Mouse (Mus musculus) midbrain, embryonic 13.5 days (tissue): ENCODE measurements around the gene Man2b2. TPM values are rescaled to one million over a fixed set of nuclear protein-coding genes. Genes with fewer than 3 reads are reported as not detected.
A peak's percentile ranks its signal among the peaks of the same experiment; 100 is the strongest.

ENCODE experiments used
- ATAC-seq: fragments of 200-750 bp; cut with Nextera tagmentation; 2 replicates; pipeline ENCODE4 v1.8.0; 2017; ENCODE audit warnings: mild to moderate bottlenecking, moderate TSS enrichment, moderate library complexity
- H3K27ac ChIP-seq: fragments of 300-500 bp; sonication (generic); 2 replicates; pipeline ENCODE4 v1.5.1; 2015; ENCODE audit warnings: inconsistent platforms, mild to moderate bottlenecking, moderate library complexity
- H3K27me3 ChIP-seq: fragments of 300-500 bp; sonication (generic); 2 replicates; pipeline ENCODE4 v1.6.1; 2015; ENCODE audit warnings: mild to moderate bottlenecking, inconsistent platforms
- H3K36me3 ChIP-seq: fragments of 300-500 bp; sonication (generic); 2 replicates; pipeline ENCODE4 v1.6.1; 2015; ENCODE audit warnings: mild to moderate bottlenecking, inconsistent platforms
- H3K4me1 ChIP-seq: fragments of 300-500 bp; sonication (generic); replicated peaks from 2 replicates; pipeline ENCODE4 v1.6.1; 2015; ENCODE audit warnings: inconsistent platforms
- H3K4me2 ChIP-seq: fragments of 300-500 bp; sonication (generic); replicated peaks from 2 replicates; pipeline ENCODE4 v1.6.1; 2015; ENCODE audit warnings: moderate library complexity, mild to moderate bottlenecking, inconsistent platforms
- H3K4me3 ChIP-seq: fragments of 300-500 bp; sonication (generic); replicated peaks from 2 replicates; pipeline ENCODE4 v1.5.1; 2015; ENCODE audit warnings: mild to moderate bottlenecking, inconsistent platforms
- H3K9ac ChIP-seq: fragments of 300-500 bp; sonication (generic); replicated peaks from 2 replicates; pipeline ENCODE4 v1.6.1; 2015; ENCODE audit warnings: mild to moderate bottlenecking, inconsistent platforms
- H3K9me3 ChIP-seq: fragments of 300-500 bp; sonication (generic); 2 replicates; pipeline ENCODE4 v1.6.1; 2016; ENCODE audit warnings: mild to moderate bottlenecking, inconsistent platforms
- WGBS: fragments of 180-500 bp; shearing (Covaris S2); methylation state at CpG from one replicate; pipeline ENCODE4 v1.1.7; 2015; 5-methylcytosine and 5-hydroxymethylcytosine counted together
- polyA plus RNA-seq: library from polyadenylated mRNA; unstranded; fragments of >200 nt; fragmentation: Nextera tagmentation; extraction: Ambion mirVana; gene quantifications from 2 replicates; pipeline ENCODE4 v1.2.1, GENCODE M21; 2015

Gene Man2b2
- polyA plus RNA-seq, 1 experiment from 2014 or later, result 10.2 TPM

DNA sequence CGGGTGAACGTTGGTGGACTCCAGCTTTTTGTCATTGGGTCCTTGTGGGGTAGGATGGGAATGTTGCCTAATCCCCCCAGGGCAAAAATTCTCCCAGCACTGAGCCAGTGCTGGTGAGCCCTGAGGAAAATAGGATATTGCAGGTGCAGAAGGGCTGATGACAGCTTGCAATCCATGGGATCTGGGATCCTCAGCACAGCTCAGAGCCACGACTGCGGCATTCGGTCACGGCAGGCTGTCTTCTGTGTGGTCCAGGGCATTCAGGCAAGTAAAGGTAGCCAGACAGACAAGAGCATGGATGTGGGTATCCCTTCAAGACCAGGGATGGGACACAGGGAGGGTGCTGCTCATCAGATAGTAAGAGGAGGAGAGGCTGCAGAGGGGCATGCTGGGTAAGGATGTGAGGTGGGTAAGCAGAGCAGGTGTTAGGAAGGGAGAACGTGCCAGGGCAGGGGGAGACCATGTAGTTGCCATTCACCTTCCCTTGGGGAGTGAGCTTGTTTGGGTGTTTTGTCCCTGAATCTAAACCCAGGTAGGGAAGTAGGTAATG lies 36.3 kb upstream of the Man2b2 start:
- no peak overlapping the region for H3K4me3 ChIP-seq
- 63% methylated on average over 7 of the region's 7 CpGs for WGBS
- H3K36me3 ChIP-seq, result no peaks in the 10 kb centered on the region
- no peak overlapping the region for H3K4me2 ChIP-seq
- ATAC-seq, result no peak
- peaks cover 23% of the 10 kb centered on the region; the same call in 1 of the 2 replicates for H3K4me1 ChIP-seq
- 0 out of 2 replicates have a peak, but pooled peaks cover 3% of the 10 kb centered on the region for H3K9me3 ChIP-seq
- no peak overlapping the region for H3K27ac ChIP-seq
- H3K9ac ChIP-seq, result no peak overlapping the region
- H3K27me3 ChIP-seq, result peaks cover 87% of the 10 kb centered on the region

DNA sequence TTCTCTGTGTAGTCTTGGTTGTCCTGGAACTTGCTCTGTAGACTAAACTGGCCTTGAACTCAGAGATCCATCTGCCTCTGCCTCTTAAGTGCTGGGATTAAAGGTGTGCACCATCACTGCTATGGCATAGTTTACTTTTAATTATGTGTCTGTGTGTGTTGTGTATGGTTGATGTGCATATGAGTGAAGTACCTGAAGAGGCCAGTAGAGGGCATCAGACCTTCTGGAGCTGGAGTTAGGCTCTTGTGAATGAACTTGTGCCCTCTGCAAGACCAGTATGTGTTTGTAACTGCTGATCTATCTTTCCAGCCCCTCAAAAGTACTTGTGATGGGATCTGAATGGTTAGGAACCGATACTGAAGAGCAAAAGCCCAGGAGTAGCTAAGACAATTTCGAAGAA lies 30.6 kb upstream of the Man2b2 start:
- 94% methylated on average over 2 of the region's 2 CpGs for WGBS

DNA sequence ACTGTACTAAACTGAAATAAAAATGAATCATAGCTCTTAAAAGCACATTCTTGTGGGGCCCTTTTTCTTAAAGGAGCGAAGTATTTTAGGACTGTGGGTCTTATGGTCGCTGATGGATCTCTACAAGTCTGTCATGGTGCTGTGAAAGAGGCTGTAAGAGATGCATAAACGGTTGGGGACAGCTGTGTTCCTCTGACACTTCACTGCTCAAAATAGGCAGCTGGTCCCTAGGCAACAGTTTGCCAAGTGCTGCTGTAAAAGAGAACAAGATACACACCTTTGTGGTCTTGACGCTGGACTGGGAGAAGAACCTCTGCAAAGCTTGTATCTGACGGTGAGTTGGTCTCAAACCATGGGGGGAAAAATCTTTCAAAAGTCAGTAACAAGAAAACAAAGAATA lies 27.1 kb upstream of the Man2b2 start:
- Histone ChIP-seq H3K4me1 (no peaks in the 10 kb centered on the region), H3K4me2 (no peak overlapping the region), H3K36me3 (no peaks in the 10 kb centered on the region), H3K27ac (no peak overlapping the region), H3K4me3 (no peak overlapping the region), H3K27me3 (no peaks in the 10 kb centered on the region), H3K9me3 (no peaks in the 10 kb centered on the region), H3K9ac (no peak overlapping the region)
- WGBS, result 73% methylated on average over 5 of the region's 5 CpGs
- ATAC-seq, result no peak

More for the DNA sequence above, 30.6 kb upstream of the Man2b2 start:
- H3K4me3 ChIP-seq, result no peak overlapping the region
- ATAC-seq, result no peak
- no peaks in the 10 kb centered on the region for H3K4me1 ChIP-seq
- no peak overlapping the region for H3K9ac ChIP-seq
- no peaks in the 10 kb centered on the region for H3K9me3 ChIP-seq
- H3K27ac ChIP-seq, result no peak overlapping the region
- no peak overlapping the region for H3K4me2 ChIP-seq
- peaks cover 30% of the 10 kb centered on the region for H3K27me3 ChIP-seq
- H3K36me3 ChIP-seq, result no peaks in the 10 kb centered on the region

DNA sequence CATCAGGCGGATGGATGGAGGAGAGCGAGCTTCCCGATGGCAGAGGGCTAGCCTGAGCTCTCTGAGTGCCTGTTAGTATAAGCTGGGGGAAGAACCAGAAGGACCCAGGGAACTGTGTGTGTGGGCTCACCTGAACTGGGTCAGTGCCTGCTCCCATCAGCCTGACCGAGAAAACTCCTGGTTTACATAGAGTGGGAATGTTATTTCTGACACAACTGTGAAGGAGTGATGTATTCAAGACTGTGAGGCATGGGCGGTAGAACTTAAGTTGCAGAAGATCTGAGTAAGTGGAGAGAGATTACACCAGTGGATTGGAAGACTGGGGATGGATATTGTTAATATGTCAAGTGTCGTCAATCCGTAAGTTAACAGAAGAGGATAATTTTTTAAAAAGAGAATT lies 26.1 kb upstream of the Man2b2 start:
- Histone ChIP-seq H3K4me2 (no peak overlapping the region), H3K27me3 (no peaks in the 10 kb centered on the region), H3K27ac (no peak overlapping the region), H3K9me3 (no peaks in the 10 kb centered on the region), H3K4me1 (peaks cover 7% of the 10 kb centered on the region; the same call in 1 of the 2 replicates), H3K4me3 (no peak overlapping the region), H3K36me3 (no peaks in the 10 kb centered on the region), H3K9ac (no peak overlapping the region)
- ATAC-seq, result no peak
- WGBS, result 92% methylated on average over 7 of the region's 7 CpGs

DNA sequence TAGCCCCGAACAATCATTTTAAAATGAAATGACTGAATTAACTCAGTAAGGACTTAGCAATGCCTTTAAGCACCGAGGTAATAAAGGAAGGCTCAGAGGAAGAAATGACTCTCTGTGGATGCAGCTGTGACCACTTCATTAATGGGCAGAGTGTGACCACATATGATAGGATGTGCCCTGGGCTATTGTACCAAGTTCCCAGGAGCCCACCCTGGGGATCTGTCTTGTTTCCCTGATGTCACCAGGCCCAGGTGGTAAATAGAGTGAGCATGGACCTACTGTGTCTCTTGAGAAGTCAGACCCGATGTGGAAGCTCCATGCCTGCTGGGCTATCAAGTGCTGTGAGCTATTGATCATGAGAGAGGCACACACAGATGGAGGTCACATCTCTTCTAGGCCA lies 24.7 kb upstream of the Man2b2 start:
- Histone ChIP-seq H3K36me3 (no peaks in the 10 kb centered on the region), H3K9me3 (no peaks in the 10 kb centered on the region), H3K4me3 (no peak overlapping the region), H3K4me2 (no peak overlapping the region), H3K27me3 (no peaks in the 10 kb centered on the region), H3K27ac (no peak overlapping the region), H3K4me1 (peaks cover 8% of the 10 kb centered on the region; the same call in 1 of the 2 replicates), H3K9ac (no peak overlapping the region)
- 61% methylated on average over 3 of the region's 3 CpGs for WGBS
- no peak for ATAC-seq

DNA sequence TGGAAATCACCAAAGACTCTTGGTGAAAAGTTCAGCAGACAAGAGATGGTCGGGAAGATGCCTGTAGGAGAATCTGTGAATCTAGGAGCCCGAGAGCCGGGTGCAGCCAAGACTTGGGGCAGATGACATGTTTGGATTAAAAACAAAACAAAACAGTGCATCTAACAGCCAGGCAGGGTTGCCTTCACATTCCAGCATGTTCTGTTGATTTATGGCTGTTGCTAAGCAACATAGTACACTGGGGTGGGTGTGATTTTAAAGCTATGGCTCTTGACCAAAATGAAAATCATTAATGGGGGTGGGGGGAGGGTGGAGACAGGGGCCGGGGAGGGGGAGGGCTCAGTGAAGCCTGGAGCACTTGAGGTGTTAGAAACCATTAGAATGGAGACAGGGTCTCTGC lies 21.1 kb upstream of the Man2b2 start:
- Histone ChIP-seq H3K36me3 (no peaks in the 10 kb centered on the region), H3K9me3 (no peaks in the 10 kb centered on the region), H3K27me3 (no peaks in the 10 kb centered on the region), H3K9ac (no peak overlapping the region), H3K27ac (no peak overlapping the region), H3K4me2 (no peak overlapping the region), H3K4me3 (no peak overlapping the region), H3K4me1 (peaks cover 8% of the 10 kb centered on the region; the same call in 1 of the 2 replicates)
- WGBS, result 43% methylated on average over 4 of the region's 4 CpGs
- no peak for ATAC-seq

DNA sequence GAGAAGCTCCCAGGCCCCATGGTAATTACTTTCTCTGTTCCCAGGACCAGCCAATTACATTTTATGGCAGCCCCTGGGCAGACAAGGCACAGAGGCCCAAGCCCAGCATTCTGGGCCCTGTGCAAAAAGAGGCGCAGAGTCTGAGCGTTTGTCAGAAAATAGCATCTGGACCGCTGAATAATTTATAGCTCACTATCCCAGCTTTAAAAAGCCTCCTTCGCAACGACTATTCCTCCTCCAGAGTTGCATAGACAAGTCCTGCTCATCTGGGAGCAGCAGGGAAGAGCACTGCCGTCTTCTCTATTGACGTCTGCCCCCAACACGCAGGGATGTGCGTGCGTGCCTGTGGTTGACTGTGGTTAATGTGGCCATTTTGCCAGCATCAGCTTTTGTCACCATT lies 14.0 kb upstream of the Man2b2 start:
- Histone ChIP-seq H3K27ac (peak overlapping the region; percentile 25; the same call in 1 of the 2 replicates), H3K9me3 (no peaks in the 10 kb centered on the region), H3K4me2 (no peak overlapping the region), H3K4me1 (0 out of 2 replicates have a peak, but pooled peaks cover 7% of the 10 kb centered on the region), H3K4me3 (no peak overlapping the region), H3K27me3 (no peaks in the 10 kb centered on the region), H3K36me3 (no peaks in the 10 kb centered on the region), H3K9ac (no peak overlapping the region)
- WGBS, result 77% methylated on average over 10 of the region's 10 CpGs
- peak; percentile 11; the same call in 1 of the 2 replicates for ATAC-seq

DNA sequence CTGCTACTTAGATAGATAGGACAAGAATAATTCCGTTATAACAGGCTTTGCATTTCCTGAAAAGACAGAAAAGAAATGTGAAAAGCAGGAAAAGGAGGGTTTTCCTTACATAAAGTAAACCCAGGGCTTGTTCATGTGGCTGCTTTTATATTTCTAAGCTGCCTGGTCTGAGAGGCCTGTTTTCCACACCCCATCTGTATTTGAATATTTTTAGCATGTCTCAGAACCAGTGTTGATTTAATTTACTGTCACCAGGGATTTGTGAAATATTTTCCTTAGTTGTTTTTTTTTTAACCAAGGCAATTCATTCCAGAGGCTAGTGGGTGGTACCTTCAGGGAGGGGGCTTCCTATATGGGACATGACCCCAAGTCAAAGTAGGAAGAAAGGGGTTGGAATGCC lies 11.2 kb upstream of the Man2b2 start:
- Histone ChIP-seq H3K9me3 (no peaks in the 10 kb centered on the region), H3K9ac (no peak overlapping the region), H3K27me3 (0 out of 2 replicates have a peak, but pooled peaks cover 3% of the 10 kb centered on the region), H3K27ac (no peak overlapping the region), H3K4me2 (no peak overlapping the region), H3K4me3 (no peak overlapping the region), H3K36me3 (no peaks in the 10 kb centered on the region), H3K4me1 (0 out of 2 replicates have a peak, but pooled peaks cover 7% of the 10 kb centered on the region)
- no peak for ATAC-seq
- WGBS, result 64% methylated on average over 1 of the region's 1 CpGs

DNA sequence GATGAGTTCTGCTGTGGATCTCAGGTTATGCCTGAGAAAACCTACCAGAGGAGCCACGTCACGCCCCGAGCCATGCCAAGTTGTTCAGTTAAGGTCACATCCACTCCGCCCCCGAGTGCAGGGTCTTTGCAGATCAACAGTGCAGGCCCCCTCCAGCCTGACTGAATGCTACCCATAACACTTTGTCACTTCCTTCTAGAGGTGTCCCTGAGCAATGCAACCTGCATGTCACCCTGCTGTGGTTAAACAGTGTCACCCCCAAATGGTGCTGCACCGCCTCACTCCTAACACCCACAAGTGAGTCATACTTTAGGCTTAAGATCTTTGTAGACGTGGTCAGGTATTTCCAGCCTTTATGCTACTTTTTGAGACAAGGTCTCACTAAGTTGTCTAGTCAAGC lies 9.6 kb upstream of the Man2b2 start:
- H3K36me3 ChIP-seq, result no peaks in the 10 kb centered on the region
- ATAC-seq, result no peak
- H3K4me3 ChIP-seq, result no peak overlapping the region
- no peak overlapping the region for H3K9ac ChIP-seq
- H3K9me3 ChIP-seq, result no peaks in the 10 kb centered on the region
- no peak overlapping the region for H3K27ac ChIP-seq
- 88% methylated on average over 7 of the region's 7 CpGs for WGBS
- no peak overlapping the region for H3K4me2 ChIP-seq
- H3K27me3 ChIP-seq, result 0 out of 2 replicates have a peak, but pooled peaks cover 5% of the 10 kb centered on the region
- 0 out of 2 replicates have a peak, but pooled peaks cover 7% of the 10 kb centered on the region for H3K4me1 ChIP-seq

DNA sequence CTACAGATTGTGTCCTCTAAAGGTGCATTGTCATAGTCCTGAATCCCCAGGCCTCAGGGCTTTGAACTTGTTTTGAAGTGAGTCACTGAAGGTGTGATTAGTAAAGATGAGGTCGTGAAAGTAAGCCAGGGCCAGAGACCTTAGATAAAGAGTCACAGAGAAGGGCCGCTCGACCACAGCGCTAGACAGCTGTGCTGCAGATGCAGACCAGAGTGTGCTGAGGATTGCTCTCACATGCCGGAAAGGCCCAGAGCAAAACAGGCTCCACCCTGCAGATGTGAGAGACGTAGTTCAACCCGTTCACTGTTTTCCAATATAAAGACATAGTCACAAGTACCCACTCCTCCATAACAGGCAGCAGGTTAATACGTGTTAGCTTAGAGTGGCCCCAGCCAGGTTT lies 9.1 kb upstream of the Man2b2 start:
- 82% methylated on average over 8 of the region's 8 CpGs for whole genome bisulfite sequencing
- 0 out of 2 replicates have a peak, but pooled peaks cover 5% of the 10 kb centered on the region for H3K27me3 ChIP-seq

DNA sequence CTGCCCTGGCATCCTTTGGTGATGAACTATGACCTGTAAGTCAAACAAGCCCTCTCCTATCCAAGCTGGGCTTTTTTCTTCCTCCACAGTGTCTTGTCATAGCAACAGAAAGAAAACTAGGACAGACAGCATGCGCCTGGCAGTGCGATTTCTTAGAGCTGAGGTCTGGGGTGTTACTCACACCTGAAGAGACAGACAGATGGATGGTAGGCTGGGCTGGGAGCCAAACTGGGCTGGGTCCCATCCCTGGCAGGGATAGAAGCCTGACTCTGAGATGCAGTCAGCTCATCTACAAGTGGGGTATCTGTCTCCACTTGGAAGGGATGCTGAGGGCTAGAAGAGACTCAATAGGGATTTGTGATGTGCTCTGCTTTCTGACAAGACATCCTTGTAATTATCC lies 8.6 kb upstream of the Man2b2 start:
- Histone ChIP-seq H3K4me1 (no peaks in the 10 kb centered on the region), H3K27ac (no peak overlapping the region), H3K27me3 (0 out of 2 replicates have a peak, but pooled peaks cover 5% of the 10 kb centered on the region), H3K36me3 (no peaks in the 10 kb centered on the region), H3K9ac (0 out of 2 replicates have a peak overlapping the region, but pooled peaks have one; percentile 14), H3K4me3 (no peak overlapping the region), H3K9me3 (no peaks in the 10 kb centered on the region), H3K4me2 (no peak overlapping the region)
- no peak for ATAC-seq
- WGBS, result 96% methylated on average over 2 of the region's 2 CpGs

More for the DNA sequence above, 9.1 kb upstream of the Man2b2 start:
- 0 out of 2 replicates have a peak overlapping the region, but pooled peaks have one; percentile 14 for H3K9ac ChIP-seq
- H3K36me3 ChIP-seq, result no peaks in the 10 kb centered on the region
- H3K4me2 ChIP-seq, result no peak overlapping the region
- 0 out of 2 replicates have a peak, but pooled peaks cover 4% of the 10 kb centered on the region for H3K4me1 ChIP-seq
- H3K27ac ChIP-seq, result no peak overlapping the region
- H3K4me3 ChIP-seq, result no peak overlapping the region
- H3K9me3 ChIP-seq, result no peaks in the 10 kb centered on the region
- no peak for ATAC-seq

DNA sequence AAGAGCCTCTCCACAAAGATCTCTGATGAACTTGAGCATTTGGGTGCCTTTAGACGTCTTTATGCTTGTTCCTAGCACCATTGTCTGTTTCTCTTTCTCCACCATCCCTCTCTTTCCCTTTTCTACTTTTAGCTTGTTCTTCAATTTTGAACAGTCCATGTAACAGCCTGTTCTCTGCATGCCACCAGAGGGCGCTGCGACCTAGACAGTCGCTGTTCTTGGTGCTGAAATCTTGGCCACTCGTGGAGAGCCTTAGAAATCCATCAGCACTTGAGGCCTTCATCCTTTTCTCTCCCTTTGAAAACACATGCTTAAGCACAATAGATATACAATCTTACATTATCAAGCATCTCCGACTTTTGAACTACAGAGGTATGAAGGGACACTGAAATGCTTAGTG lies 5.5 kb upstream of the Man2b2 start:
- Histone ChIP-seq H3K27ac (no peak overlapping the region), H3K9ac (no peak overlapping the region), H3K27me3 (0 out of 2 replicates have a peak, but pooled peaks cover 5% of the 10 kb centered on the region), H3K4me1 (peaks cover 3% of the 10 kb centered on the region), H3K9me3 (no peaks in the 10 kb centered on the region), H3K4me3 (no peak overlapping the region), H3K36me3 (no peaks in the 10 kb centered on the region), H3K4me2 (no peak overlapping the region)
- ATAC-seq, result peak; percentile 57; the same call in 1 of the 2 replicates
- WGBS, result 2% methylated on average over 6 of the region's 6 CpGs
